Mouse (Mus musculus) CD4-positive, CD25-positive, alpha-beta regulatory T cell, adult 4 months (primary cell): ENCODE data around the gene Syt17. TPM values are rescaled to one million over a fixed set of nuclear protein-coding genes. Genes with fewer than 3 reads are reported as not detected.

ENCODE experiments used
- ATAC-seq: one replicate; pipeline ENCODE4 v1.8.0; 2017
- polyA plus RNA-seq, 2 experiments: library from polyadenylated mRNA; unstranded; fragments of 100-300 nt; shearing (Covaris generic); gene quantifications; one replicate each; pipeline ENCODE4 v1.2.1; 2017

The Syt17 gene
- polyA plus RNA-seq = under 1 TPM in 1 of 2 experiments, not detected in 1; 0.30 TPM

- no peak for ATAC-seq
Measured at GRCm38 (mm10) chr7:118448134-118448967, at the start of gene Syt17. Gene Syt17 (minus strand): TSS chr7:118448222.

GRCm38 (mm10) chr7:118494892-118495579 is 47.0 kb upstream of the Syt17 start:
- ATAC-seq = no peak

DNA sequence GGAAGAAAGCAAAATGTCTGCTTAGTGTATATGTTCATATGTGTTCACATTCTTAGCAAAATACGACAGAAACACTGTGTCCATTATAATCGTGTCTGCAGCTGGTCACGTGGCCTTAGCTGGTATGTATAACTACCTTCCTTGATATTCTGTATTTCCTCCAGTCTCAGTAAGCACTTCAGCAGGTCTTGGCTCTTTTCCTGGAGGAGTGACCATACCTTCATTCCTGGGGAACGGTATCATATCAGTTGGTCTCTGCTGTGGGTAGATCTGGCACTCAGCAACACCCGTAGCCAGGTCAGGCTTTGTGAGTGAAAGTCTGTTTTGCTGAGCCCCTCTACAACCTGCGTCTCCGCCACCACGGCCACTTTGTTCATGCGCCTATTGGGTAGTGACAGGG is 45.9 kb upstream of the Syt17 start:
- no peak for ATAC-seq

- ATAC-seq = peak; percentile 89
Measured at GRCm38 (mm10) chr7:118491431-118492147, 43.6 kb upstream of the Syt17 start, which contains the start of gene Itpripl2. Gene Itpripl2 (minus strand): TSS chr7:118491975.

DNA sequence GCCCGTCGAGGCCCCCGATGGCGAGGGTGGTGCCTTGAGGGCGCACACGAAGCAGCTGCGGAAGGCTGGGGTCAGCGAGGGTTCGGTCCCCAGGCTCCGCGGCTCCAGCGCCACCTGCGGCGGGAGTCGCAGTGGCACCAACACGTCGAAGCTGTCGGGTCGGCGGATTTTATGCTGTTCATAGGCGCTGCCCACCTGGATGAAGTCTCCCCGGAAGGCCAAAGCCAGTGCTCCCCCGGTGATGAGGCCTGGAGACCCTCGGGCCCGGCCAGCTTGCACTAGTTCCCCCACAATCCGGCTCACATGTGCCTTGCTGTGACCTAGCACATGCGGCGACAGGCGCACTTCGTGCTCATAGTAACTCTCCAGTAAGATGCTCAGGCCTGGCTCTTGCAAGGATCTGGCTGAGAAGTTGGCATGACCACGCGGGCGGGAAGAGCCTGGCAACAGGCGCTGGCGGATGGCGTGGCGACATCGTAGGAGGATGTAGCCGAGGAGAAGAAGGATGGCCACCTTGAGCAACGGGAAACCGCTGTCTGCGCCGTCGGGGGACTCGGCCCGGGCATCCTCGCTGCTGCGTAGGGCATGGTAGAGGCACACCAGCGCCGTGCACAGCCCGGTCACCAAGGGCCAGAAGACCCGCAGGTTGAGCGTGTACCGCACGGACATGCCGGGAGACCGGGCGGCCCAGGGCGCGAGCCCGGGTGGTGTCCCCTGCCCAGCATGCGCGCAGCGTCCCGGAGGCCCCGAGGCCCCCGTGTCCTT is 42.8 kb upstream of the Syt17 start:
- no peak for ATAC-seq

DNA sequence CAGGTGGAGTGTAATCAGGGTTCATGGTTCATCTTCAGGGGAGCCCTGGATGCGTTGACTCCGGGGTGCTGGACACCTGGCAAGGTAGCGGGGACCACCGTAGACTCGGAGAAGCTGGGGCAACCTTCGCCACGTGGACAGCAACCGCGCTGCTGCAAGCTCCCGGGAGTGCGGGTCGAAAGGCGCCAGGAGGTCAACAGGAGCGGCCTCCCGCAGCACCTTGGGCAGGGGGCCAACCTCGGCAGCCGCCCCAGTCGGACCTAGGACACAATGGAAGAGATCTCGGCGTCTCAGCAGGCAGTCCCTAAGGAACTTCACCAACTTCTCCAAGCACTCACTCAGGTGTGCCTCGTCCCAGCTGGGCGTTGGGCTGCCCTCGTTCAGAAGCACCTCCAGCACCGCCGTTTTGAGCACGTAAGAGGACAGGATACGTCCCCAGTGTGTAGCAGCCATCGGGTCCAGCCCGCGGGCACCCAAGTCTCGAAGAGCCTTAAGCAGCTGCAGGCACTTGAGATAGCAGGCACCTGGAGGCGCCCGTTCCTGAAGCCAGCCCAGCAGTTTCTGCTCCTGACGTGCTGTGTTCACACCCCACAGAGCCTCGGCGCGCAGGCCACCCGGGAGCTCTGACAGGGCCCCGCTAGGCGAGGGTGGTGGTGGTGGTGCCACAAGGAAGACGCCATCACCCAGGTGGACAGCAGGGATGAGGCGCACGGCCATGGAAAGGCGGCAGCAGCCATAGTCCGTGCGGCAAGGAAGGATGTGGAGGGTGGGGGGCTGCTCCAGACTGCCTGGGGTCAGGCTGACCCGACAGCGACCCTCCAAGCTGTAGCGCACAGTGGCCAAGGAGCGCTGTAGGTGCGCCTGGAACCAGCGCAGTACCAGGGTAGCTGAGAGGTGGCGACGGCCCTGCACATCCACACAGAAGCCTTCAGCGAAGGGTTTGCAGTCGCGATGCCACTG is 42.0 kb upstream of the Syt17 start:
- no peak for ATAC-seq

GRCm38 (mm10) chr7:118488060-118488664 is 40.1 kb upstream of the Syt17 start:
- ATAC-seq = no peak

- ATAC-seq = no peak
Measured at GRCm38 (mm10) chr7:118486917-118487316, 38.9 kb upstream of the Syt17 start.

GRCm38 (mm10) chr7:118483996-118484395 is 36.0 kb upstream of the Syt17 start:
- ATAC-seq = no peak

DNA sequence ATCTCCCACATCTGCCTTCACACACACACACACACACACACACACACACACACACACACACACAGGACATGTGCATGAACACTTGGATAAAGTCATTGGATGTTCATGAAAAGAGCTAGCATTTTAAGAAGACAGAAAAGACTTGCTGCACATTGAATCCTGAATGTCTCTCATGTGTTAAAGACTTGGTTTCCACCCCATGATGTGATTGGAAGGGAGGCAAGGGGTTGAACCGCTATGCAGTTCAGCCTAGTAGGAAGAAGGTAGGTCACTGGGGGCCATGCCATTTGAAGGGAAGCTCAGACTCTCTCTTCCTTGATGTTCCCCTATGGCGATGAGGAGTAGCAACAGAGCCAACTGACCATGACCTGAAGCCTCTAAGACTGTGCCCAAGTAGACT is 34.0 kb upstream of the Syt17 start:
- ATAC-seq = no peak

GRCm38 (mm10) chr7:118481047-118481810 is 33.2 kb upstream of the Syt17 start:
- ATAC-seq = no peak

GRCm38 (mm10) chr7:118480160-118480709 is 32.2 kb upstream of the Syt17 start:
- no peak for ATAC-seq

GRCm38 (mm10) chr7:118478835-118479312 is 30.9 kb upstream of the Syt17 start:
- no peak for ATAC-seq

DNA sequence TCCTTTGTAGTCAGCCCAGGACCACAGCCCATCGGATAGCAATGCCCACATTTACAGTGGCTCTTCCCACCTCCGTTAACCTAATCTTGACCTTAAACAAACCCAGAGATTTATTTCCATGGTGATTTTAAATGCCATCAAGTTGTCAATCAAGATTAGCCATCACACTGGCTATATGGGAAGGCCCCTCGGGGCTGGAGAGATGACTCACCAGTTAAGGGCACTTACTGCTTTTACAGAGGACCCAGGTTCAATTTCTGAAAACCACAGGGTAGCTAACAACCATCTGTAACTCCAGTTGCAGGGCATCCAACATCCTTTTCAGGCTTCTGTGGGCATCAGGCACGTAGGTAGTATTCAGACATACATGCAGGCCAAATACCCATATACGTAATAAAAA is 28.4 kb upstream of the Syt17 start:
- no peak for ATAC-seq

- no peak for ATAC-seq
Measured at GRCm38 (mm10) chr7:118475008-118475705, 27.1 kb upstream of the Syt17 start.

GRCm38 (mm10) chr7:118472886-118473285 is 24.9 kb upstream of the Syt17 start:
- ATAC-seq = no peak

GRCm38 (mm10) chr7:118468060-118468459 is 20.0 kb upstream of the Syt17 start:
- ATAC-seq = no peak

GRCm38 (mm10) chr7:118464432-118464831 is 16.4 kb upstream of the Syt17 start:
- no peak for ATAC-seq
